Mouse (Mus musculus): ENCODE measurements around the gene 1700029P11Rik. TPM values are rescaled to one million over a fixed set of nuclear protein-coding genes. Genes with fewer than 3 reads are reported as not detected.

1700029P11Rik gene
- total RNA-seq (2021) = not detected
- long read RNA-seq, experiment 1 = 0 reads
- long read RNA-seq, experiment 2 = 0 reads

- DNase-seq (ENCODE audit: low spot score in 2 of 2) = no peak
Observed at GRCm38 (mm10) chr15:81980321-81980720, at the start of gene 1700029P11Rik. 1700029P11Rik (plus strand) TSS chr15:81980540.

GRCm38 (mm10) chr15:81932951-81933470 lies 47.3 kb upstream of the 1700029P11Rik start:
- peak; percentile 52 to 66 for DNase-seq (ENCODE audit: low spot score in 2 of 2)

- DNase-seq (ENCODE audit: low spot score in 2 of 2) = no peak
Observed at GRCm38 (mm10) chr15:81933986-81934385, 46.4 kb upstream of the 1700029P11Rik start.

GRCm38 (mm10) chr15:81935869-81936637 lies 44.3 kb upstream of the 1700029P11Rik start:
- DNase-seq (ENCODE audit: low spot score in 2 of 2) = no peak

GRCm38 (mm10) chr15:81936679-81937078 lies 43.7 kb upstream of the 1700029P11Rik start, which contains the start of gene Csdc2:
Csdc2 (plus strand) TSS chr15:81936759.
- peak; percentile 69 to 71 for DNase-seq (ENCODE audit: low spot score in 2 of 2)

GRCm38 (mm10) chr15:81937098-81937972 lies 43.0 kb upstream of the 1700029P11Rik start:
- DNase-seq (ENCODE audit: low spot score in 2 of 2) = peak; percentile 64 to 73

- peak in 1 of 2 experiments; percentile 62 for DNase-seq (ENCODE audit: low spot score in 2 of 2)
Observed at GRCm38 (mm10) chr15:81938246-81938645, 42.1 kb upstream of the 1700029P11Rik start.

GRCm38 (mm10) chr15:81939157-81939715 lies 41.1 kb upstream of the 1700029P11Rik start:
- DNase-seq (ENCODE audit: low spot score in 2 of 2) = no peak

- no peak for DNase-seq (ENCODE audit: low spot score in 2 of 2)
Observed at GRCm38 (mm10) chr15:81939774-81940173, 40.6 kb upstream of the 1700029P11Rik start.

- no peak for DNase-seq (ENCODE audit: low spot score in 2 of 2)
Observed at GRCm38 (mm10) chr15:81940219-81940618, 40.1 kb upstream of the 1700029P11Rik start.

GRCm38 (mm10) chr15:81941010-81941409 lies 39.3 kb upstream of the 1700029P11Rik start:
- DNase-seq (ENCODE audit: low spot score in 2 of 2) = no peak

- no peak for DNase-seq (ENCODE audit: low spot score in 2 of 2)
Observed at GRCm38 (mm10) chr15:81943176-81943749, 37.1 kb upstream of the 1700029P11Rik start.

GRCm38 (mm10) chr15:81949076-81949475 lies 31.3 kb upstream of the 1700029P11Rik start:
- DNase-seq (ENCODE audit: low spot score in 2 of 2) = no peak

GRCm38 (mm10) chr15:81949476-81950131 lies 30.7 kb upstream of the 1700029P11Rik start:
- no peak for DNase-seq (ENCODE audit: low spot score in 2 of 2)

GRCm38 (mm10) chr15:81950716-81951115 lies 29.6 kb upstream of the 1700029P11Rik start:
- no peak for DNase-seq (ENCODE audit: low spot score in 2 of 2)

- no peak for DNase-seq (ENCODE audit: low spot score in 2 of 2)
Observed at GRCm38 (mm10) chr15:81951159-81951558, 29.2 kb upstream of the 1700029P11Rik start.

- DNase-seq (ENCODE audit: low spot score in 2 of 2) = no peak
Observed at GRCm38 (mm10) chr15:81952310-81952709, 28.0 kb upstream of the 1700029P11Rik start.

- DNase-seq (ENCODE audit: low spot score in 2 of 2) = no peak
Observed at GRCm38 (mm10) chr15:81954151-81954583, 26.2 kb upstream of the 1700029P11Rik start.

GRCm38 (mm10) chr15:81954716-81955115 lies 25.6 kb upstream of the 1700029P11Rik start:
- DNase-seq (ENCODE audit: low spot score in 2 of 2) = no peak

- DNase-seq (ENCODE audit: low spot score in 2 of 2) = no peak
Observed at GRCm38 (mm10) chr15:81955414-81955813, 24.9 kb upstream of the 1700029P11Rik start.

Measured in layer of hippocampus, postnatal 14 days (tissue).